Mouse (Mus musculus) natural killer cell, adult 2 months (primary cell): ENCODE measurements at regions not wholly inside any gene's neighbourhood (a gene's known extent, or its start where the extent isn't known, plus 50 kb on each side); places are given as distances from the start of the nearest gene placed in this dataset.

Experiments
- DNase-seq, 2 experiments: peaks; one replicate each; pipeline ENCODE4 v3.0.0; 2022; ENCODE audit warnings: low spot score in 2 of 2

DNA sequence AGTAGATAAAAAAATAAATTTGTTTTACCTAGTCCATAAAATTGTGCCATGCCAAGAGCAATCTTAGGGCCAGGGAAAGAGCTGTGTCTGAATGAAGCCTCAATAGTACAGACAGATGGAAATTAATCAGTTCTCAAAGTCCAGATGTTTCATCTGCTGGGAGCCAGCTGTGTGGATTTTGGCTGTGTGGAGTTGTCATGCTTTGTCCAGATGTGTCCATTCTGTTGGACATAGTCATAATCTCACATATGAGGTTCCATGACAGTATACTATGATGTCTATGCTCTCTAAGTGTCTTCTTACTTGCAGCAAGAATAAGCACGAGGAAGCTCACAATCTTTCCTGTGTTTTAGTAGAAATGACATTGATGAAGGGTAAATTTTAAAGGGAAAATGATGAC, 105.8 kb upstream of the 4933415F23Rik start:
- DNase-seq, result no peak

DNA sequence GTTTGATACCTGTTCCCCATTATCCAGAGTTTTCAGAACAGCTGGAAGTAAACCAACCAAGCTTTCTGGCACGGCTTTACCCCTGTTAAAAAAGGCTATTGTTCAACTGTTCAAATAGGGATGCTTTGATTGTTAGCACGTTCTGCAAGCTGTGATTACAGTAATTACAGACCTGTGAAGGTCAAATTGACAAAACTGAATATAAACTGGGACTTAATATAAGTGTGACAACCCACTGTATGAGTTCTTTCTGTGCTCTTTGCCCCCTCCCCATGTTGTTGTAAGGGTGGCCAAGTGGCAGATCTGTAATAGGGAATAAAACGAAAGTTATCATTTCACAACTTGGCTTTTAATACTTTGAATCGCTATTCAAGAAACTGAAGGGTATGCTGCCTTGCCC, 105.0 kb upstream of the 4933415F23Rik start:
- DNase-seq, result no peak

DNA sequence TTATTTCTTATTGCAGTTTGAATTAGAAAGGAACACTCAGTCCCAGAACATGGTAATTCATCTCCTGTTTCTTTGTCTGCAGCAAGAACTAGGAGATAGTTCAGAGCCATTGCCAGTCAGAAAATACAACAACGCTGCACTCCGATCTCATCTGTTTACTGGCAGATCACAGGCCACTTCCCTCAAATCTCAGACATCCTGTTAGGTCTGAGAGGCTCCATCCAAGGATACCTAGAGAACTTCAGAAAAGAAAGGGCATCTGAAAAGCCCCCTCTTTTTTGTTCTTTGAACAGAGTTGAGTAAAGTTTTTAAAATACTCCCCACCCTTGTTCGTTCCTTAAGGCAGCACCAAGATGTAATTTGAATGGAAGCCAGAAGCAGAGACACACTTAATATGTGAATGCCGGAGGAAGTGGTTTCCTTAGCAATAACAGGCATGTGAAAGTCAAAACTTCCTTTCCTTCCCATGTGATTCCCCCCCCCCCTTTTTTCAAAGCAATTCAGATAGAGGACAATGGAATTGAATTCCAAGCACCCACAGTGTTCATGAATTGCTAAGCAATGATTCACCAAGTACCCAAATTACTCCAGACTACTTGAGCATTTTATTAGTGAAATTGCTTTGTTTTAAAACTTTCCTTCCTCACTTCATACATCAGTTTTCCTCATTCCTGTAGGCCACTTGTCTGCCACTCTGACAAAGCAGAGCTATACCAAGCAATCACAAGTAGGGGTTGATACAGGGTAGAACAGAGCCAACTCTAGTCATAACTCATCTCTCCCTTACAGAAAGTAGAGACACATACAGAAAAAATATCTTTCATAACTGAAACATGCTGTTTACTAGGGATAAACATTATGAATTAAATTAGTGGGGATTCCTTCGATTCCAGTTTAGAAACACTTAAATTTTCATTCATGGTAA, 100.7 kb upstream of the 4933415F23Rik start:
- DNase-seq, result no peak

DNA sequence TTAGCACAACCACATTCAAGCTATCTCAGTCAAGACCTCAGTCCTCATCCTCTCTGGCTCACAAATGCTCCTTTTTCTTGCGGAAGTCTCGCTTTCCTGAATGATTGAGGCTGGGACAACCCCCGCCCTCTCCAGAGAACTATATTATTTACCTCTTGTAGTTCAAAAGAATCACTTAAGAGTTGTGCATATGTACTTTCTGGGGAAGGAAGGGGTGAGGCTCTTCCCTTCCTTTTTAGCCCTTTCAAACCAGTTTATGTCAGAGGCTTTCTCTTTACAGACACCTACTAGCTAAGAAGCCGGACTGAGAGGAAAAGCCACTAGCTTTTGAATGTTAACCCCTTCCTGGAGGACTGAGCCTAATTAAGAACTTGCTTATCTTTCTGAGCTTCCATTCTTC, 98.4 kb upstream of the 4933415F23Rik start:
- DNase-seq, result no peak

DNA sequence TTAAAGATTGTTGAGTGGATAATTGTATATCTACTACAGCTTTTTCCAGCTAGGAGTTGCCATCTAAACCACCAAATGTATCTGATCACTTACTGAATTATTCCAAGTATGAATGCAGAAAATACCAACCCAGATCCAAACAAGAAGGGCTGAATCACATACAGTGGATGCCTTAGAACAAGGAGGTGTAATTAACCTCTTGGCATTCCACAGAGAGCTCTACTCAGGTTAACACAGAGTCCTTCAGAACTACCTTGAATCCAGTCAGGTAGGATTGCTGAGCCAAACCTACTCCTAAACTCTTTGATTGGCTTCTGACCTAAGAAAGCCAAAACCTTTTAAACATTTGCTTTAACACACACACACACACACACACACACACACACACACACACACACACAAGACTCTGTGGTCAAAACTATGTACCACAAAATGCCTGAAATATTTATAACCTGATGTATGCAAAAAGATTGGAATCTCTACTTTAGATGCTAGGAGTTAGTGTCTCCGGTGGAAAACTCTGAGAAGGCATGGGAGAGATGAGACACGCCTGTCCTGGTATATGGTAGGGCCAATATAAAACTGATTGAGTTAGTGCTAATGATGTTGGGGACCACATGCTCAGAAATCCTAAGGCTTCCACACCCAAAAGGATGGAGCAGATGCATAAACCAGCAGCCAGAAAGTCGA, 88.4 kb upstream of the 4933415F23Rik start:
- no peak for DNase-seq

DNA sequence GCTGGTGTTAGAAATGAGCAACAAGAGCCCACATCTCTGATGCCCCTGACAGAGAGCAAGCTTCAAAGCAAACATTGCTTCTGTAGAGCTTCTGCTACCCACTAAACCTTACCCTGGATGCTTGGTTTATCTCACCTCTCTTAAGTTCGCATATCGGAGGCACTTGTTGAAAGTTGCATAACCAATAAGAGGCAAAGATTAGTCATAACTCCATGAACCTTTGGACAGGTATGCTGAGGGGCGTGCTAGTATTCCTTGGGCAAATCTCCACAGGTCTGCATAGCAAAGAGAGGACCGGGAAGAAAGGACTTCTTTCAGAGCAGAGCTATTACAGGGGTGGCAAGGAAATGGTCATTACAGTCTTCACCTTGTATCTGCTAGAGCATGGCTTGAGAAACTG, 87.7 kb upstream of the 4933415F23Rik start:
- DNase-seq, result no peak

DNA sequence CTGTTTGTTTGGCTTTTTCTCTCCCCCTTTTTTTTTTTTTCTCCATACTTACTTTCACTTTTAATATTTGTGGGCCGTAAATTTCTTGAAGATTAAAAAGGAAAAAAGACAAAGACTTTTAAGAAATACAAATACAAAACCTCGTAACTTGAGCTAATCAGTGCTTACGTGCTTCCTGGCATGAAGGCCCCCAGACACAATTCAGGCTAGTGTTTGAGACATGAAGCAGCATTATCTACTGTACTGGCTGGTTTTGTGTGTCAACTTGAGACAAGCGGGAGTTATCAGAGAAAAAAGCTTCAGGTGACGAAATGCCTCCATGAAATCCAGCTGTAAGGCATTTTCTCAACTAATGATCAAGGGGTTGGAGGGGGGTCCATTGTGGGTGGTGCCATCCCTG, 86.2 kb upstream of the 4933415F23Rik start:
- no peak for DNase-seq

DNA sequence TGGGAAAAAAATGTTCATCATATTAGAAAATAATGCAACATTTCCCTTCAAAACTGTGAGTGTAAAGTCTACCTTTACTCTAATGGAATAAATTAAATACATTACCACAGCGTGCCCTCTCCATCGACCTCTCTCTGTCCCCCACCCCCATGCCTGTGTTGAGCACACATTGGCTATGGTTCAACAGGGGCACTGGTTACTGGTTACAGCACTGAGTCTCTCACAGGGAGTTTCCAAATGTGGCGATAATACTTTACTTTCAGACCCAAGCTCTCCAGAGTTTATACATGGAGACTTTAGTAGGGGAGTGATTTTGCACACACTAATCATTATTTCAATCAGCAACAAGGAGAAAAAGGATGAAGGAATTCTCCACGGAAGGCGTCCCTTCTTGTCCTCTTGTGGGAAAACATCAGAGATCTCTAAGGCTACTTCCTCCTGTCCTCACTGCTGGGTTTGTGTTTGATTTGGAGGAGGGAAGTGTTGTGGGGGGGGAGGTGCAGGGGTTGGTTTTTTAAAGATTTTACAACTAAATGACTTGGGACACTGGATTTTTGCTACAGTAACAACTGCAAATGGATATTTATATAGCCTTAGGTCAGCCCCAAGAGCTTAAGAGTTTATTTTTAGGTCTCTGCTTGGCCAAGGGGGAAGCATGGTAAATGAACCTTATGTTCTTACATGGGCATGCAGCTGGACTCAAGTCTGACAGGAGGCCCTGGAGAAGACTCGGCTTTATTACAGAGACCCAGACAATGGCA, 85.6 kb upstream of the 4933415F23Rik start:
- no peak for DNase-seq

DNA sequence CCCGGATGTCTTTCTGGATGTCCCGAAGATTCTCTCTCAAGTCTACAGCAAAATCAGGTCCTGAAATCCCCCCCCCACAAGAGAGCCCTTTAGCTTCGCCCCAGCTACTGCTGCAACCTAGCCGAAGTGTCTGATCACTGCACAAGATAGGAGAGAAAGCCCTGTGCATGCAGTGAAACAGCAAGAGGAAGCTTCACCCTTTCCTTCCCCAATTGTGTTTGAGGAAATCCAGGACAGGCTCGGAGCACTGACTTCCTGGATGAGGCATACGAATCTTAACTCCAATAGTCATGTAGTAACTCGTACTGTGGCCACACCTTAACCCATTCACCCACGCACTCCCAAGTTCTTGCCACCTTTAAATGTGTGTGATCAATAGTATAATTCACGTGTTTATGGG, 82.7 kb upstream of the 4933415F23Rik start:
- no peak for DNase-seq

DNA sequence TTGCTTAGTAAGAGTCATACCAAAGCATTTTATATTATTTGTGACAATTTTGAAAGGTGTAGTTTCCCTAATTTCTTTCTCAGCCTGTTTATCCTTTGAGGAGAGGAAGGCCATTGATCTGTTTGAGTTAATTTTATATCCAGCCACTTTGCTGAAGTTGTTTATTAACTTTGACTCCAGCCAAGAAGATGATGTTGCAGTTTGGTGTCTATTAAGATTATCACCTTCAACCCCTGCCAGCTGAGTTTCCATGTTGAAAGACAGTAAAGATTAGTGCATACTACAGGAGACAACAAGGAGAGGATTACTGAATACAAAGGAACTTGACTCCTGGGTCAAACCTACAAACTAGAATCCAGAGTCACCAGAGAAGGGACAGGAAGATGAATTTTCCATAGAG, 80.5 kb upstream of the 4933415F23Rik start:
- no peak for DNase-seq

DNA sequence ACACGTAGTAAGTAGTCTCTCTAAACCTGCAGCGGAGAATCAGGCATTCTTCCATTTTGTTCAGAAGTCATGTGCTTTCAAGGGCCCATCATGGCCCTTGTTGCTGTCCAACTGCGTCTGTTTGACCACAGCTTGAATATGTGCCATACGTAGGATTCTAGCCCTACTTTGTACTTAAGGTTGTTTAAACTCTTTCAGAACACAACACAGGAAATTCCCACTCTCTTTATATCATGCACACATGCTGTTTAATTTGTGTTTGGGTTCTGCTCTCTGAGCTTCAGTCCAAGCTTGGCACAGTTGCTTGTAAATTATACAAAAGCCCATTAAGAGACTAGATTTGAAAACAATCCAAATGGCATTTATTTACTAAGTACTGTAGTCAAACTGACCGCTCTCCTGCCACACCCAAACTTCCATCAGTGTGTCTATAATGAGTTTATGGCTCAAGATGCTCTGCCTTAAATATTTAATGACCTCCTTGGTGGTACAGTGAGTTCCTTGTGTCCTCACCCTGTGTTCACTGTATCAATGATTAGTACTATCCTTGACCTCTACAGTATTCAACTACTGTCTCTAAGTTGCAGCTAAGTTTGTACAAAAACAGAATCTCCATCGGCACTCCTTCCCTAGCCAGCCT, 76.4 kb upstream of the 4933415F23Rik start:
- no peak for DNase-seq

DNA sequence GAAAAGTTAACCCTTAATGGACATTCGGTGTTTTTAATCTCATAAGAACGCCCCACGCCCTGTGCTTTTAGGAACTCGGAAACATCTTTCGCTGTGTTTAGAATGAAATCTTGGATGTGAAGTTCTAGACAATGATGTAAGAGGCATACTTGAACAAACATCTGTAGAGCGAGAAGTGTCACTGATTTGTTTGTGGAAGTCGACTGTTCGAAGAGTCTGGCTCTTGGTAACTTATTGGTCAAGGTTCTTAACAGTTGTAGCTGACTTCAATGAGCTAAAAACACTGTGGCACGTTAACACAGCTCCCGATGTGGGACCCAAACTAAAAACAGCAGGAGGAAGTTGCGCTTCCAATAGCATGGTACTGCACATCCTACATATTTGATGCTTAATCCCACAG, 72.0 kb upstream of the 4933415F23Rik start:
- no peak for DNase-seq

DNA sequence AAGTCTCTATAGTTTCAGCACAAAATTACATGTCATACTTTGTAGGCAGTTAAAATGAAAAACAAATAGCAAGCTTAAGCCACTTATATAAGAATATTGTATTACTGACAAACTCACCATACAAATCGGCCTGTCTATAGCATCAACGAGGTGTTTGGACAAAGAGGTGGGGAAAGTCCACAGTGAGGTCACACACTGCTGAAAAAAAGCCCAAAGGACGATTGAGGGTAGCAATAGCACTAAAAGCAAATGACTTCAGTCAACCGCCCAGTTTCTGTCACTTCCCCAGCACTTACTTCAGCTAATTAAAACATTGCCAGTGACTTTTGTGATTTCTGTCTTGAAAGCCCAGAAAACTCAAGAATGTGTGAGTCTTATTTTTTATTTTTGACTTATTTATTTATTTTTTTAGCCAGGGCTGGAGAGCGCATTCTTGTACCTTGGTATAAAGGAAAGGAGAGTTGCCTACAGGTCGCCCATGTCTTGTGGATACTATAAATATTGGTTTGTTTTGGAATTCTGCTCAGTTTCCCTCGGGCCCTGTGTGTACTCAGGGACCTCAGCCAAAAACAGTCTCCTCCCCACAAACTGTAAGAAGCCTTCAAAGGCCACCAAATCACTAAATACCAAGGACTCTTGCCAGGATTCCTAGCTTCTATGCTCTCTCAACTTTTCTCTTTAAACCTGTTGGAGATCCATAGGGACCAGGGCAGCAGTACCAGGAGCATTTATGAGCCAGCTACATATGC, 71.2 kb upstream of the 4933415F23Rik start:
- DNase-seq, result no peak

DNA sequence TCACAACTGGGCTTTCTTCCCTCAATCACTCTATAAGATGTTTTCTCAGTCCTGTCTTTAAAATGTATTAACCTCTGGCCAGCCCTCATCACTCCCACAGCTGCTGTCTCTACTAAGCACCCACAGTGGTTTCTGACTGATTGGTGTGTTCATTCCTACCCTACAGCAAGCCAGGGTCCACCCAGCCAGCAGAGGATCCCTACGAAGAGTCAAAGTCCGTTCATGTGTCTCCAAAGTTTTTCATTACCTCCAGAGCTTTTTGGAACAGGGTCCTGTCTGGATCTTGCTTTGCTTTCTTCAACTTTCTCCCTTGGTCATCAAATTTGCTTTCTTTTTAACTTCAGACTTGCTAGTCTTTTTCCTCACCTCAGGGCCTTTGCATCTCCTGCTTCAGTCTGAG, 69.3 kb upstream of the 4933415F23Rik start:
- DNase-seq, result no peak

DNA sequence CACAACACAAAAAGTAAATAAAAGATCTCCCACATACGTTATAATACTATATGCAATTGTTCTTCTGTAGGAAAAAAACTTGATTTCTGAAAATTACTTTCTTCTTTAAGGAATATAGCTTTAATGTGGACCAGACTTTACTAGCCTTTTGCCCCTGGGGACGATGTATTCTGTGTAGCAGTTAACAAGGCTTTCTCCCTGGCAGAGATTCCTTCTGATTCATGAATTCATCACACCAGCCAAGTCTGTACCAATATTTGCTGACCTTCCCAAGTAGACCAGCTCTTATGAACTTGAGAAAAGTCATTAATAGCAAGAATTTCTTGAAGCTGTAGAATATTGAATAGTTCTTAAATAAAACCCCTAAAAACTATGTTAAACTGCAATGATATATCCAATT, 68.7 kb upstream of the 4933415F23Rik start:
- DNase-seq, result no peak

DNA sequence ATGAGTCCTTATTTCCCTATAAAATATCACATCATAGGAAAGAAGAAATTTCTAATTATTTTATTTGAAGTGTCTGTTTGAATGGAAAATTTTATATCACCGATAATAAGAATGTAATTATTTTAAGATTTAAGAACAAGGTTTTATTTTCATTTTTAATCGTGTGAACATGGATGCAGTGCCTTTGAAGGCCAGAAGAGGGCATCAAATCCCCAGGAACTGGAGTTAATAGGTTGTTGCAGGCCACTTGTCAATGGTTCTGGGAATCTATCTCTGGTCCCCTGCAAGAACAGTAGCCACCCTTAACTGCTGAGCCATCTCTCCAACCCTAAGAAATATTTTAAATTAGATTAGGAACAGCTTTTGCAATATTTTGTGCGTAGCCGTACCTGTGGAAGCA, 66.5 kb upstream of the 4933415F23Rik start:
- no peak for DNase-seq

DNA sequence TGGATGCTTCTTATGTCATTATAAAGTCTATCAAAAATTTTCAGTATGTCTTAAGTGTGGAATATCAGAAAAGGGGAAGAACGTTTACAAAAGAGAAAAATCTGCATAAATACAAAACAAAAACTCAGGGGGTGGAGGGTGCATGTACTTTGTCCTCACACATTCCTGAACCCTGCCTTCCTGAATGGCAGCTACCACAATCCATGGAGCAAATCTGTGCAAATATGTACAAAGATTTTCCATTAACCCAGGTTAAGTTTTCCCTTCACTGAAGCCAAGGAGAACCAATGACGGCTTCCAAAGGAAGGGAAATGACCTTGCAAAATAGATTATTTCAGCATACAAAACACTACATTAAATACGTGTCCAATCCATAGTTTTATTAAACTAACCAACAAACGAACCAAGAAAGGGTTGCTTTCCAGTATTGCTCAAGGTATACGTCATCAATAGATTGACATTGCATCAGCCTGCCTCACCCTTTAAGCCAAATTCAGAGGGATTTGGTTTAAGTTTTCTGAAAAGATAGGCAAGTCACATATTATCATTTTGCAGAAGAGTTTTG, 61.4 kb upstream of the 4933415F23Rik start:
- DNase-seq, result no peak

DNA sequence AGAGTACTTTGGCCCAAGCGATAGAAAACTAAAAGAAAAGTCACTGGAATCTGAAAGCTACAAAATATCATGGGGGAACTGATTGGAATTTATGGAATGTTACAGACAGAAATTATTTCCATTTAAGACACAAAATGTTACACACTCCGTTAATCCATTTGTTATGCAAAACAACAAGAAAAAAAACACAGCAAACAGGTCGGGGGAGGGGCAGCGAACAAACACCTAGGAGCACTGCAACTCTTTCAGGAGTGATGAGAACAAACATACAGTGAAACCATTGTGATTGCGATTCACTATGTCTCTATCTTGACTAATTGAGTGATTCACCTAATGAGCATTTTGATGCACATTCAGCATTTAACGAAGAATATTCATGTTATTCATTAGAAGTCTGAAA, 60.7 kb upstream of the 4933415F23Rik start:
- DNase-seq, result no peak
